Mouse (Mus musculus): ENCODE measurements around the gene H2al1f. TPM values are rescaled to one million over a fixed set of nuclear protein-coding genes. Genes with fewer than 3 reads are reported as not detected.
"Not testable (repeated sequence)": the region's sequence is repeated elsewhere in the genome, so short reads cannot be mapped to it uniquely, and the experiment has no call there.

Gene H2al1f
- total RNA-seq (2022), result not detected

GRCm38 (mm10) chrX:11314858-11315257 is at the start of gene H2al1f:
Gene H2al1f, plus strand, starts transcription at chrX:11315158.
- not testable (repeated sequence) for DNase-seq (ENCODE audit: low spot score in 2 of 2)

GRCm38 (mm10) chrX:11267791-11268190 is 47.2 kb upstream of the H2al1f start:
- peak; percentile 7 to 17 for DNase-seq (ENCODE audit: low spot score in 2 of 2)

- no peak for DNase-seq (ENCODE audit: low spot score in 2 of 2)
Measured at GRCm38 (mm10) chrX:11269074-11269473, 45.9 kb upstream of the H2al1f start.

- no peak for DNase-seq (ENCODE audit: low spot score in 2 of 2)
Measured at GRCm38 (mm10) chrX:11273190-11273589, 41.8 kb upstream of the H2al1f start.

GRCm38 (mm10) chrX:11277083-11277482 is 37.9 kb upstream of the H2al1f start:
- no peak for DNase-seq (ENCODE audit: low spot score in 2 of 2)

- no peak for DNase-seq (ENCODE audit: low spot score in 2 of 2)
Measured at GRCm38 (mm10) chrX:11280741-11281140, 34.2 kb upstream of the H2al1f start.

- DNase-seq (ENCODE audit: low spot score in 2 of 2), result no peak
Measured at GRCm38 (mm10) chrX:11288306-11288882, 26.6 kb upstream of the H2al1f start.

GRCm38 (mm10) chrX:11289244-11289643 is 25.7 kb upstream of the H2al1f start:
- DNase-seq (ENCODE audit: low spot score in 2 of 2), result no peak

GRCm38 (mm10) chrX:11298957-11299356 is 16.0 kb upstream of the H2al1f start, which contains the start of gene H2al1a:
Gene H2al1a, plus strand, starts transcription at chrX:11299257.
- DNase-seq (ENCODE audit: low spot score in 2 of 2), result not testable (repeated sequence)

GRCm38 (mm10) chrX:11302132-11302531 is 12.8 kb upstream of the H2al1f start, which contains the start of gene H2al1b:
Gene H2al1b, plus strand, starts transcription at chrX:11302432.
- DNase-seq (ENCODE audit: low spot score in 2 of 2), result not testable (repeated sequence)

- not testable (repeated sequence) for DNase-seq (ENCODE audit: low spot score in 2 of 2)
Measured at GRCm38 (mm10) chrX:11305355-11305754, 9.6 kb upstream of the H2al1f start, which contains the start of gene H2al1c. Gene H2al1c, plus strand, starts transcription at chrX:11305655.

GRCm38 (mm10) chrX:11308524-11308923 is 6.4 kb upstream of the H2al1f start, which contains the start of gene H2al1d:
Gene H2al1d, plus strand, starts transcription at chrX:11308824.
- DNase-seq (ENCODE audit: low spot score in 2 of 2), result not testable (repeated sequence)

GRCm38 (mm10) chrX:11311634-11312033 is 3.3 kb upstream of the H2al1f start, which contains the start of gene H2al1e:
Gene H2al1e, plus strand, starts transcription at chrX:11311934.
- not testable (repeated sequence) for DNase-seq (ENCODE audit: low spot score in 2 of 2)

- DNase-seq (ENCODE audit: low spot score in 2 of 2), result not testable (repeated sequence)
Measured at GRCm38 (mm10) chrX:11317956-11318355, 3.0 kb downstream of the H2al1f start, which contains the start of gene H2al1g. Gene H2al1g, plus strand, starts transcription at chrX:11318256.

GRCm38 (mm10) chrX:11321192-11321591 is 6.2 kb downstream of the H2al1f start, which contains the start of gene H2al1h:
Gene H2al1h, plus strand, starts transcription at chrX:11321492.
- DNase-seq (ENCODE audit: low spot score in 2 of 2), result not testable (repeated sequence)

- DNase-seq (ENCODE audit: low spot score in 2 of 2), result not testable (repeated sequence)
Measured at GRCm38 (mm10) chrX:11324359-11324758, 9.4 kb downstream of the H2al1f start, which contains the start of gene H2al1i. Gene H2al1i, plus strand, starts transcription at chrX:11324659.

GRCm38 (mm10) chrX:11327522-11327921 is 12.6 kb downstream of the H2al1f start, which contains the start of gene H2al1j:
Gene H2al1j, plus strand, starts transcription at chrX:11327822.
- not testable (repeated sequence) for DNase-seq (ENCODE audit: low spot score in 2 of 2)

GRCm38 (mm10) chrX:11345762-11346161 is 30.8 kb downstream of the H2al1f start:
- DNase-seq (ENCODE audit: low spot score in 2 of 2), result no peak

- no peak for DNase-seq (ENCODE audit: low spot score in 2 of 2)
Measured at GRCm38 (mm10) chrX:11346756-11347155, 31.8 kb downstream of the H2al1f start.

- DNase-seq (ENCODE audit: low spot score in 2 of 2), result no peak
Measured at GRCm38 (mm10) chrX:11360823-11361222, 45.9 kb downstream of the H2al1f start.

GRCm38 (mm10) chrX:11361261-11361660 is 46.3 kb downstream of the H2al1f start:
- no peak for DNase-seq (ENCODE audit: low spot score in 2 of 2)

GRCm38 (mm10) chrX:11363890-11364289 is 48.9 kb downstream of the H2al1f start:
- no peak for DNase-seq (ENCODE audit: low spot score in 2 of 2)
